Mouse (Mus musculus) limb, embryonic 14.5 days (tissue): ENCODE measurements around the gene Tcap. TPM values are rescaled to one million over a fixed set of nuclear protein-coding genes. Genes with fewer than 3 reads are reported as not detected.

Source experiments
- ATAC-seq: fragments of 200-750 bp; cut with Nextera tagmentation; 2 replicates; pipeline ENCODE4 v1.8.0; 2017; ENCODE audit warnings: low read depth, moderate number of reproducible peaks, moderate TSS enrichment; ENCODE audit not compliant: low FRiP score
- DNase-seq: peaks from one replicate; pipeline ENCODE4 v3.0.0-alpha.2; 2015; ENCODE audit warnings: low spot score
- H3K27ac ChIP-seq: fragments of 300-500 bp; sonication (generic); replicated peaks from 2 replicates; pipeline ENCODE4 v1.5.1; 2014; ENCODE audit warnings: low read depth, mild to moderate bottlenecking, low read length, moderate library complexity, mixed read lengths
- H3K27me3 ChIP-seq: fragments of 300-500 bp; sonication (generic); 2 replicates; pipeline ENCODE4 v1.6.1; 2014; ENCODE audit warnings: low read length, mixed read lengths; ENCODE audit not compliant: control insufficient read depth, insufficient read depth
- H3K36me3 ChIP-seq: fragments of 300-500 bp; sonication (generic); 2 replicates; pipeline ENCODE4 v1.6.1; 2014; ENCODE audit warnings: mild to moderate bottlenecking, low read length, moderate library complexity, mixed read lengths; ENCODE audit not compliant: control insufficient read depth, insufficient read depth
- H3K4me1 ChIP-seq: fragments of 300-500 bp; sonication (generic); 2 replicates; pipeline ENCODE4 v1.6.1; 2014; ENCODE audit warnings: antibody characterized with exemption, low read length, mixed read lengths; ENCODE audit not compliant: control insufficient read depth, insufficient read depth
- H3K4me2 ChIP-seq: fragments of 300-500 bp; sonication (generic); replicated peaks from 2 replicates; pipeline ENCODE4 v1.6.1; 2014; ENCODE audit warnings: low read depth, mild to moderate bottlenecking, low read length, moderate library complexity; ENCODE audit not compliant: severe bottlenecking
- H3K4me3 ChIP-seq: fragments of 300-500 bp; sonication (generic); replicated peaks from 2 replicates; pipeline ENCODE4 v1.5.1; 2014; ENCODE audit warnings: low read length
- H3K9ac ChIP-seq: fragments of 300-500 bp; sonication (generic); 2 replicates; pipeline ENCODE4 v1.6.1; 2014; ENCODE audit warnings: mild to moderate bottlenecking, low read depth, low read length, moderate library complexity; ENCODE audit not compliant: severe bottlenecking
- H3K9me3 ChIP-seq: fragments of 300-500 bp; sonication (generic); 2 replicates; pipeline ENCODE4 v1.6.1; 2016; ENCODE audit warnings: low read length; ENCODE audit not compliant: control insufficient read depth
- POLR2A ChIP-seq: fragments of 200-500 bp; IDR thresholded peaks from 2 replicates; pipeline ENCODE4 v1.8.0; 2012; ENCODE audit warnings: inconsistent platforms, mild to moderate bottlenecking, moderate library complexity, borderline replicate concordance; ENCODE audit not compliant: insufficient read depth, insufficient read length; ENCODE audit errors: extremely low read depth
- WGBS: fragments of 180-500 bp; shearing (Covaris S2); extraction: QIAGEN DNeasy Blood & Tissue Kit; methylation state at CpG from one replicate; pipeline ENCODE4 v1.1.7; 2014; 5-methylcytosine and 5-hydroxymethylcytosine counted together
- polyA plus RNA-seq, 2 experiments: library from polyadenylated mRNA; depleted of rRNA in 1 of 2; stranded (reverse) in 1 of 2; unstranded in 1 of 2; fragments of >200 nt; fragmentation: Nextera tagmentation in 1 of 2; extraction: Ambion mirVana in 1 of 2; gene quantifications; 2 replicates each; pipeline versions ENCODE4 v1.2.1 to v1.2.3; 2012 to 2014

Gene Tcap
- polyA plus RNA-seq, 2 experiments, result 13.2 to 18.1 TPM

GRCm38 (mm10) chr11:98389221-98389780, 5.7 kb downstream of the Tcap start:
- no peak for TF ChIP-seq POLR2A
- no peak for ATAC-seq
- peak; percentile 55 for DNase-seq

GRCm38 (mm10) chr11:98390141-98390540, 6.5 kb downstream of the Tcap start:
- no peak overlapping the region for H3K4me3 ChIP-seq
- no peak overlapping the region for H3K27ac ChIP-seq
- H3K27me3 ChIP-seq, result peaks cover 36% of the 10 kb centered on the region
- no peak for TF ChIP-seq POLR2A
- H3K4me2 ChIP-seq, result no peak overlapping the region
- no peaks in the 10 kb centered on the region for H3K36me3 ChIP-seq
- WGBS, result 65% methylated on average over 11 of the region's 12 CpGs
- ATAC-seq (no peak), DNase-seq (no peak)
- no peaks in the 10 kb centered on the region for H3K9me3 ChIP-seq
- peaks cover 10% of the 10 kb centered on the region for H3K4me1 ChIP-seq
- H3K9ac ChIP-seq, result no peak overlapping the region

More at GRCm38 (mm10) chr11:98389221-98389780, 5.7 kb downstream of the Tcap start:
- Histone ChIP-seq H3K27ac (no peak overlapping the region), H3K4me1 (peaks cover 5% of the 10 kb centered on the region), H3K4me3 (no peak overlapping the region), H3K27me3 (peaks cover 39% of the 10 kb centered on the region), H3K36me3 (no peaks in the 10 kb centered on the region), H3K9ac (0 out of 2 replicates have a peak overlapping the region, but pooled peaks have one; percentile 21), H3K9me3 (no peaks in the 10 kb centered on the region), H3K4me2 (no peak overlapping the region)
- WGBS, result 32% methylated on average over 9 of the region's 9 CpGs

- peaks cover 17% of the 10 kb centered on the region for H3K27me3 ChIP-seq
- H3K9ac ChIP-seq, result no peak overlapping the region
- H3K4me1 ChIP-seq, result peaks cover 10% of the 10 kb centered on the region
- no peaks in the 10 kb centered on the region for H3K9me3 ChIP-seq
- no peak overlapping the region for H3K4me2 ChIP-seq
- H3K36me3 ChIP-seq, result no peaks in the 10 kb centered on the region
- no peak for TF ChIP-seq POLR2A
- no peak overlapping the region for H3K4me3 ChIP-seq
- H3K27ac ChIP-seq, result no peak overlapping the region
- no peak for DNase-seq
- WGBS, result 13% methylated on average over 6 of the region's 8 CpGs
- no peak for ATAC-seq
These were observed 8.4 kb downstream of the Tcap start for GRCm38 (mm10) chr11:98392034-98392433.

GRCm38 (mm10) chr11:98392645-98393044, 9.0 kb downstream of the Tcap start:
- H3K36me3 ChIP-seq, result no peaks in the 10 kb centered on the region
- H3K27me3 ChIP-seq, result peaks cover 11% of the 10 kb centered on the region
- no peak for ATAC-seq
- TF ChIP-seq POLR2A, result no peak
- 60% methylated on average over 4 of the region's 4 CpGs for WGBS
- H3K4me3 ChIP-seq, result no peak overlapping the region
- H3K27ac ChIP-seq, result no peak overlapping the region
- no peaks in the 10 kb centered on the region for H3K9me3 ChIP-seq
- DNase-seq, result no peak
- peaks cover 10% of the 10 kb centered on the region for H3K4me1 ChIP-seq
- no peak overlapping the region; the same call in 1 of the 2 replicates for H3K4me2 ChIP-seq
- 0 out of 2 replicates have a peak overlapping the region, but pooled peaks have one; percentile 21 for H3K9ac ChIP-seq

- WGBS, result 81% methylated on average over 6 of the region's 6 CpGs
- peaks cover 4% of the 10 kb centered on the region; the same call in 1 of the 2 replicates for H3K27me3 ChIP-seq
These were observed 9.7 kb downstream of the Tcap start for GRCm38 (mm10) chr11:98393317-98393716.

More at GRCm38 (mm10) chr11:98393317-98393716, 9.7 kb downstream of the Tcap start:
- 0 out of 2 replicates have a peak overlapping the region, but pooled peaks have one; percentile 21 for H3K9ac ChIP-seq
- no peak overlapping the region for H3K27ac ChIP-seq
- H3K4me2 ChIP-seq, result no peak overlapping the region
- H3K4me3 ChIP-seq, result no peak overlapping the region
- TF ChIP-seq POLR2A, result no peak
- no peaks in the 10 kb centered on the region for H3K9me3 ChIP-seq
- H3K36me3 ChIP-seq, result no peaks in the 10 kb centered on the region
- H3K4me1 ChIP-seq, result peaks cover 10% of the 10 kb centered on the region
- peak; percentile 52 for DNase-seq
- ATAC-seq, result no peak
